Mouse (Mus musculus) heart, adult 2 months (tissue): ENCODE results near the gene F12.

Experiments used
- CTCF ChIP-seq: fragments of 200-600 bp; IDR thresholded peaks from 2 replicates; pipeline ENCODE4 v1.8.1; 2022; ENCODE audit warnings: antibody characterized with exemption, mild to moderate bottlenecking, moderate library complexity
- EP300 ChIP-seq: fragments of 200-500 bp; IDR thresholded peaks from 2 replicates; pipeline ENCODE4 v1.6.1; 2011; ENCODE audit warnings: low read depth, low read length, control low read depth; ENCODE audit not compliant: insufficient read depth
- POLR2A ChIP-seq: fragments of 200-500 bp; IDR thresholded peaks from 2 replicates; pipeline ENCODE4 v1.6.1; 2011; ENCODE audit warnings: mild to moderate bottlenecking, low read depth, low read length, control low read depth; ENCODE audit not compliant: insufficient read depth

DNA sequence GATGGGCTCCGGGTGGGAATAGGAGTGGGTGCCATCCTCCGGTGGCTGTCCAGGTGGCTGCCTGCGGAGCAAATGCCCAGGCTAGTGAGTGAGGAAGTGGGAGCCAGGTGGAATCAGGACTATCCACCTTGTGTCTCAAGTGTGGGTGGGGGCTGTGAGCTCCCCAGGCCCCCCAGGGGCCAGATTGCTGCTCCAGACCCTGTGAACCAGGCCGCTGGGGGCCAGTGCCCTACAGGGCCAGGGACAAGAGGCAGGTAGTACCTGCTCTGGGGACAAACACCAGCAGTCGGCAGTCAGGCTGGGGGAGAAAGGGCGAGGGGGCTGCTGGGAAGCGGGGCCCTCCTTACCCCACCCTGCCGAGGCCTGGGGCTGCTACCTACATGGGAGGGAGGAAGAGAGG, 49.7 kb upstream of the F12 start:
- TF ChIP-seq CTCF: no peak
- no peak for TF ChIP-seq POLR2A
- TF ChIP-seq EP300: no peak
